Mouse (Mus musculus): ENCODE data around the gene Klhl34.

The Klhl34 gene

DNA sequence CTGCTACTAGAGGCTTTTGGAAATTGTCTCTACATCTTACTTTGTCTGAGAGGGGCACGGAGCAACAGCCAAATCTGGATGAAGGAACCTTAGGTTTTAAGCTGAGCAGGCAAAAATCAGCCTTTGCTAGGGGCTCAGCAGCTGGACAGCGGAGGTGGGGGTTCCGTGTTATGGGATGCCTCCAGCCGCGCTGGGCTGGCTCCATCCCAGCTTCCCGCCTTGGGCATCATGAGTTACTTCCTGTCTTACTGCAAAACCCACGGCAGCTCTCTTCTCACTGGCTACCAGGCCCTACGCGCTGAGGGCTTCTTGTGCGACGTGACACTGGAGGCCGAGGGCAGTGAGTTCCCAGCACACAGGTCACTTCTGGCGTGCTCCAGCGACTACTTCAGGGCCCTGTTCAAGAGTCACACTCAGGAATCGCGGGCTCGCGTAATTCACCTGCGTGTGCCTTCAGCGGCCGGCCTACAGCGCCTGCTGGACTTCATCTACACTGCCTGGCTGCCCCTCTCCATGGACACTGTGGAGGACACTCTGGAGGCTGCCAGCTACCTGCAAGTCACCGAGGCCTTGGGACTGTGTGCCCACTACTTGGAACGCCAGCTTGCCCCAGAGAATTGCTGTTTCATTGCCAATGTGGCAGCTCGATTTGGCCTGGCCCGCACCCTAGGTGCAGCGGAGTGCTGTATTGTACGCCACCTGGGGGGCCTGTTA is at the start of gene Klhl34:
TSS of gene Klhl34 (plus strand) at position 229 of the 714 bp plus-strand sequence.
- no peak for DNase-seq (ENCODE audit: low spot score in 2 of 2)

DNA sequence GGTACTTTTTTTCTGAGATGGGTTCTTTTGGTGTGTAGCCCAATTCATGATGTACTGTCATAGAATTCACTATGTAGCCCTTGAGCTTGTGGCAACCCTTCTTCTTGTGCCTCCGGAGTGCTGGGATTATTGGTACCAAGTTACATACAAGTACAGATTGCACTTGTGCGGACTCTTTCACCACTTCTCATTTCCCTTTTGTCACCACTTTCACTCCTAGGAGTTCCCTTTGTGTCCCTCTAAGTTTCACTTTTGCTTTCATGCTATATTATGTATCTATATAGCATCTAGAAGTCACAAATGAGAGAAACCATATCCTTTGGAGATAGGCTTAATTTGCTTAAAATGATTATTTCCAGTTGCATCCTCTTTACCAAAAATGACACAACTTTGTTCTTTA is 16.6 kb upstream of the Klhl34 start:
- DNase-seq (ENCODE audit: low spot score in 2 of 2) = no peak

GRCm38 (mm10) chrX:157809721-157810120 is 8.5 kb upstream of the Klhl34 start:
- no peak for DNase-seq (ENCODE audit: low spot score in 2 of 2)

DNA sequence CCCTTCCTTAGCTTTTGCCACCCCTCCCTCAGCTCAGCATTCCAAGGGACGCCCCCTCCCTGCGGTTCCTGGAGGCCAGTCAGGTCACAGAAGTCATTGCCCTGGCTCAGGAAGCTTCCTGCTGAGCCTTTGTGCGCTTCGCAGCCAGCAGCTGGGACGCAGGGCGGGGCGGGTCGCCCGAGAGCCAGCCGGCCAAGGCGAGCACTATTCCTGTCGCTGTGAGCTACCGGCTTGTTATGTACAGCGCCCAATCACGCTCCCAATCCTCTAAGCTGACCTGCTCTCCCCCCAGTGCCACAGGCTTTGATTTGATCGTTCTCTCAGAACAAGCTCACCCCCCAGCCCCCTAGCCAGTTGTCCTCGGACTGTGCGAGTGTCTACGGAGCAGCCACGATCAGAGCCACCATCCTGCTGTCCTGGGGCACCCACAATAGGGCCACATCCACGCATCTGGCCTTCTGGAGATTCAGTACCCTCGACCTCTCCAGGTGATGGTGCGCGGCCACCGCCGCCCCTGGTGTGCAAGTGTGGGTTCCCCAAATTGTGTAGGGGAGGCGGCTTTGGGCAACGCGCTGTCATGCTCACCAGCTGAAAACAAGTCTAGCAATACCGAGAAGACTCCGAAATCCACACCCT is 546 bp upstream of the Klhl34 start:
- no peak for DNase-seq (ENCODE audit: low spot score in 2 of 2)

GRCm38 (mm10) chrX:157818921-157819260 is 656 bp downstream of the Klhl34 start:
- no peak for DNase-seq (ENCODE audit: low spot score in 2 of 2)

DNA sequence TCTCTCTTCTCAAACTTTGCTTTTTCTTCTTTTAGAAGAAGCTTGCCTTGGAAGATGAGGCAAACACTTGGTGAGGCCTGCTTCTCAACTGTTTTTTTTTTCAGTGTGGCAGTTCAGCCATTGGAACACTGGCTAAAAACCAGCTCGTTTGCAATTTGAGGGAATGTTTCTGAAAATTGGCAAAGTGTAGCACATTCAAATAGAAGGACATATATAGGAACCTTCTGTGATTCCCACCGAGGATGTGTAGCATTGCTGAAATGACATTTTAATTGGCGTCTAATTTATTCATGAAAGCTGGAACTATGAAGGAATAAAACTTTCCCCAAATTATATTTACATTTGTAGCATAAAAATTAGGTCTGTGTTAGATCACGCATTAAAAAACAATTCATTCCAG is 11.7 kb downstream of the Klhl34 start:
- DNase-seq (ENCODE audit: low spot score in 2 of 2) = no peak
